Mouse (Mus musculus): ENCODE data around the gene Wap. TPM values are rescaled to one million over a fixed set of nuclear protein-coding genes. Genes with fewer than 3 reads are reported as not detected.

The Wap gene
- polyA plus RNA-seq, 3 experiments from 2014 or later = not detected

DNA sequence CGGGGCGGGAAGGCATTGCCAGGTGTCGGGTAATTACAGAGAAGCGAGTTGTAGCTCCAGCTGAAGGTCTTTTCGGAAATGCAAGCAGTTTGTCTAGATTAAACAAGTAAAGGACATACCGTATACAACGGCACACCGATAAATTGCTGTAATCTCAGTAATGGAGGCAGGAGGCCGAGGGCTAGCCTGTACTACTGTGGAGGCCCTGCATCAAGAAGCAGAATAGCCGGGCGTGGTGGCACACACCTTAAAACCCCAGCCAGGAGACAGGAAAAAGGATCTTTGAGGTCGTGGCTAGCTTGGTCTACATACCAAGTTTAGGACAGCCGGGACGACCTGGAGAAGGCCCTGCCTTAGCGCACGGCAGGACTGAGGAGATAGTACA lies 12.1 kb downstream of the Wap start:
- ATAC-seq = no peak

DNA sequence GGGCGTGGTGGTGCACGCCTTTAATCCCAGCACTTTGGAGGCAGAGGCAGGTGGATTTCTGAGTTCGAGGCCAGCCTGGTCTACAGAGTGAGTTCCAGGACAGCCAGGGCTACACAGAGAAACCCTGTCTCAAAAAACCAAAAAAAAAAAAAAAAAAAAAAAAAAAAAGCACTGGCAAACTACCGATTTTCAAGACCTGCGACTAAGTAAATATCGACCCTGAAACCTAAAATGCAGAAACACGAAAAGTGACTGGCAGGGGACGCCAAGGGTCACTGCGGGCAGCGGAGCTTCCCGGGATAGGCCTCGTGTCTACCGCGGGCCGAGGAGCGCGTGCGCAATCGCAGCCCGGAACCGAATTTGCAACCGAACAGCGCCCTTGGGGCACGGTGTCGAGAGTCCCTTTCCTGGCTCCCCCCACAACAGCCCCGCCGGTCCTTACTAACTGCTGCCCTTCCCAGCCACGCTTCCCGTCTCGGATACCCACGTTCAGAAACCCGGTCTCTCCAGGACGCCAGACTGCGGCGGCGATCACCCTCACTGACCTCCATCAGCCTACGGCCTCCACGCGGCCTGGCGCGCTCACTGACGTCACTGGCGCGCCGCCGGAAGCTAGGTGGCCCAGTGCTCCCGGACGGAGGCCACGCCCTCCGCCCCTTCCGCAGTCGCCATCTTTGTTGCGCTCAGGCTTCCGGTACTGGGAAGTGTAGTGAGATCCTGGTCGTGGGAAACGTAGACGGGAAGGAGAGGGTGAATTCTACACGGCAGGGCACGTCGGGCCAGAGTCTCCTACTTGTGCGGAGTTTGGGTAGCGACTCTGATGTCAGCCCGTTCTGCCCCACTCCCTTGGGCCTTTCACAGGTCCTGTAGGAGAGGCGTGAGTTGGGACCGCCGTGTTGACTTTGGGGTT lies 12.7 kb downstream of the Wap start, which contains the start of gene Tbrg4:
Gene Tbrg4 (minus strand): TSS at position 590 of the 910 bp plus-strand sequence.
- ATAC-seq = peak; percentile 84

DNA sequence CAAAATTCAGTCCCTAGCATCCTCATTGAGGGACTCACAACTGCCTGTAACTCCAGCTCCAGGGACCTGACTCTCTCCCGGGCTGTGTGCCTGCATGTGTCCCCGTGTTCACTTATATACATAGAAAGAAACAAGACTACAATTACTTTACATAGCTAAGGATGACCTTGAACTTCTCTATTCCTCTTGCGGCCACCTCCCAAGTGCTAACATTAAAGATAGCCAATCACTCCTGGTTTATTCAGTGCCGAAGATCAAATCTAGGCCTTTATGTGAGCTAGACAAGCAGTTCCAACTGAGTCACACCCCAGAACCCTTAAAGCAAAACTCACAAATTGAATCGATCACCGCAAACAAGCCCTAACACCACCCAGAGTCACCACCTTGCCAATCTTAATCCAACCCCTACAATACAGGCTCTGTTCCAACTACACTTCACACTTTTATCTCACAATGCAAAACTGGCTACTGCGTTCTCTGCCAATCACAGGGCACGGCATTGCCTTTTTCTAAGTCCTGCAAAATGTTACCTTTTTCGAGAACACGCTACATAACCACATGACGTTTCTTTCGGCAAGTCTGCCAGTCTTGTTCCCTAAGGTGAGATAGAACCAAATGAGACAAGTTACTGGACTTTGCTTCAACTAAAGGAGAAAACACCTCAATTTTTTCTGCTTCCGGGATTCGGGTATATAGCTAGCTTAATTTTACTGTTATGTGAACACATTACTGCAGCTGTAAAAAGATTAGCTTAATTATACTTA lies 13.6 kb downstream of the Wap start:
- ATAC-seq = no peak

DNA sequence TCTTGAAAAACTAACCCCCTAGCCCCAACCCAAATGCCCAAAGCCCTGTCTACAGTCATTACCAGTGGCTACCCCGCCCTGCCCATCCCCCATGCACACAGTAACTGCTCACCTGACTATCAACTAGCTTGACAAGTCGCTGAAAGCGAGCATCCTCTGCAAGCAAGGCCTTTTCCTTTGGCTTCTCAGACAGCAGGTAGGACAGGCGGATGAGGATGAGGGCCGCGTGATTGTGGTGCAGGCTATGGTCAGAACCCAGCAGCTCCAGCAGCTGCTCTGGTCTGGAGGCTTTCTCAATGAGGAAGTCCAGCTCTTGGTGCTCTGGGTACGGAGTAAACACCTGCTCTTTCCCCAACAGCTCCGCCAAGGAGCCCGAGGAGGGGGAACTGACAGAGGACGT lies 14.7 kb downstream of the Wap start:
- ATAC-seq = no peak

DNA sequence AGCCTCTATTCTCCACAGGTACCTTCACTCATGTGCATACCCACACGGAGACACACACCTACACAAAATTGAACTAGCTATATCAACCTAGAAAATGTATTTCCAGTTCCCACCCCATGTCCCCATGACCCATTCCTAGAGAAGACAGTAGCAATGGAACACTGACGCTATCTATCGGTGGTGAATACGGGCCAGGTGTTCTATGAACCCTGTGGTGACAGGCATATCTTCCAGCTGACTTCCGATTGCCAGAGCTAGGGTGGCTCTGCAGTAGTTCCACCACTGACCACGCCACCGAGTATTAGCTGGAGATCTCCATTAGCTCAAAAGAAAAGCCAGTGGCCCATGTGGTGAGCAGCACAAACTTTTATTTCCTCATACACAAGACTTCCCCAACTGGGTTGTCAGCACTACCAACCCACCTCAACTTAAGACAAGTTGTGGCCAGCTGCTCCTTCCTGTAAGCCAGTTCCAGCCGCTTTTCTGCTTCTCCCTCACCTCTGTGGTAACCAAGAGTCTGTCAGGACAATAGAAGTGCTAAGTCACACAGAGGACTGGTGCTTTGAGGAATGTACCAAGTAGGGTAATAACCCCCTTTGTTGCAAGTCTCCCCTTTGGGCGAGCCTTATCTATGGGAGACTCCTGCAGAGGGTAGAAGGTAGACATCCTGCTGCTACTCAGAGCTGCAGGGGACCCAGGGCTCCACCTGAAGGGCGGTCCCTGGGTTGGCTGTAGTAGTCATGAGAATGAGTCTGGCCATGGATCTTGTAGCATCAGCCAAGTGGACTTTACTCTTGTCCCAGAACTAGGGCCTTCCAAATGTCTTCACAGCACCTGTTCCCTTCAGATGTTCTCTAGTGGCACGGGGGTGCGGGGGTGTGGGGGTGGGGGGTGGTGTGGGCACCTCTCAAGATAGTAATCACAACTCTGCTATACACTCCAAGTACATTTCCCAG lies 22.9 kb downstream of the Wap start:
- ATAC-seq = no peak

DNA sequence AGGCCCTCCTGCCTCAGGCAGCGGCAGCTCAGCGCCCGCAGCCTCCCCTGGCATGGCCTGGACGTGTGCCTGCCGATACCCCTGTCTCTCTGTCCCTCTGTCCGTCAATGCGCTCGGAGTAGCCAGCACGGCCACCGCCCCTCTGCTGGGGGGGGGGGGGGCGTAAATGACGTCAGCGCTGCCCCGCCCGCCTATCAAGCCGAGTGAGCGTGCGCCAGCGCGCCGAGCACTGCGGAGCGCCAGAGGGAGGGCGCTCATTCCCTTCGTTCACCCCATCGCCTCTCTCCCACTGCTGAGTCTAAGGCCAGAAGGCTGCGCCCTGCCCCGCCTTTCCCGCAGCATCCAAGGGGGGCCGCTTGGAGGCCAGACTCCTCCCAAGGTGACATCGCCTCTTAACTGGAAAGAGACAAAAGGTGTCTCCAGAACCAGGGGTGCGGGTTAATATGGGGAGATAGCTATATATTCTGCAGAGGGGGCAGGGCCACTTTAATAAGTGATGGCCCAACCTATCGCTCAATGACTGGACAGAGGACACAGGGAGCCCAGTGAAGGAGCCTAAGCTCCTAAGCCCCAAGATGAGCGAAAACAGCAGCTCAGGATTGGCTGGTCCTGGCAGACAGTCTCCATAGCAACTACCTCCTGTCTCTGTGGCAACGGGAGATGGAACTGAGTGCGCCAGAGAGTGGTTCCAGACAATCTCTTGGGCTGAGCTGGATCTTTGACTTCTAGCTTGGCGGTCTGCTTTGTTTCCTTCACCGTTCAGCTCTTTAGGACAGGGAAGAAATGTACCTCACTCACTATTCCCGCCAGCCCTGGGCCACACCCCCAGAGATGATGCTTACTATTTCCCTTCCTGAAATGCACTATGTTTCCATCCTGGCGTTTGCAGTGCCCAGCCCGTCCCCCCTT lies 32.7 kb downstream of the Wap start, which contains the start of gene Nacad:
Gene Nacad (minus strand): TSS at position 563 of the 909 bp plus-strand sequence.
- peak; percentile 17 for ATAC-seq

DNA sequence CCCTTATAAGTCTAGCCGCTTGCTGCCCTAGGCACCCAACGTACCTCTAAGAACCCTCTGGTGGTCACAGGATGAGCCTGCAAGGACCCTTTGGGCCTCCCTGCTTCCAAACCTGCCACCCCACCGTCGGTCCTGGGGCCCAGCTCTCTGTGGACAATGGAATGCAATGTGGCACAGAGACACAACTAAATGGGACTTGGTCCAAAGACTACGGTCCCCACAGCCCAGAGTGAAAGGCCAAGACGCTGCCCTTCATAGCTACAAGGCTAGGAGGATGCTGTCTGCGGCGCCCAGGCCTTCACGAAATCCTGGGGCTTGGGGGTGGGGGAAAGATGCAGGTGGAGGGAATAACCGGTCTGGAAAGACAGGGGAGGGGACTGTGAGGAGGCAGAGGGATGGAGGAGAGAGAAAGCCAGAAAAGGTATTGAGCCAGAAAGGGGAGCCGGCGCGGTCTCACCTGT lies 33.4 kb downstream of the Wap start:
- no peak for ATAC-seq

DNA sequence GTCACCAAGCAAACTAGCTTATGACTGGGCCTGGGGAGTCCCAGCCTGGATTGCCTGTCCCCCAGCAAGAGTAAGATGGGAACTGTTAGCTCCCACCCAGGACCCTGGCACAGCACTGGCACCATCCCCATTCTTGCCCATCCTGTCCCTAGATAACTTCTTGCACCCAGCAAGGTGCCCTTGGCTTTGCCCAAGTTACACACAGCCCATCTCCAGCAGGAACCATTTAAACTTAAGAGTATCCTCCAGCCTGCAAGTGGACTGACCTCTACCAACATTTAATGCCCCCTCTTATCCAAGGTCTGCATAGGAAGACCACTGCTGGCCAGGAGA lies 33.9 kb downstream of the Wap start:
- no peak for ATAC-seq

DNA sequence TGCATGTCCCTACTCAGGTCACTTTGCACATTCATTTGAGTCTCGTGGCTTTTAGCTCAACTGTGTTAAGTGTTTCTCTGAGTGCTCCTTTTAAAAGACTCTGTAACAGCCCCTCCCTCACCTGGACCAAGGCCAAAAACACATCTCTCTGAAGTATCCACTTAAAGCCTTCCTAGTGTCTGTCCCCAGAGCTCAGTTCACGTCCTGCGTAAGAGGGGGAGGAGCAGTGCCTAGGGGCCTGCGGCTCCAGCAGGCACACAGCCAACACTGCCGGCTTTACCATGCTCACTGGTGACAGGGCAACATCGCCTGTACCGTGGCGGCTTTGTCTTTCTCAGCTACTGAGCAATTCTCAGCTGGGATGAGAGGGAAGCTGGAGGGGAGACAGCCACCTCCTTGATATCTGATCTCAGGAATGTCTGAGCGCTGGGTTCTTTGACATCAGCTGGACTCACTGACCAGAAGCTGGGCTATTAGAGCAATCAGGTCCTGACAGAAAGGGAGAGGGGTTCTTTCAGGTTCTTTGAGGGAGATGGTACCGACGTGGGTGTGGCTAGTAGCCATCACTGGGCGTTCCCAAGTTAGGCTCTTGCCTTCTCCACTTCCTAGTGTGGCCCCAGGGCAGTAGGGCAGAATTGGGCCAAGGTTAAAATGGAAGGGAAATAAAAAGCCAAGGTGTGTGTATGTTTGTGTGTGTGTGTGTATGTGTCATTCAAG lies 34.4 kb downstream of the Wap start:
- peak; percentile 41 for ATAC-seq

DNA sequence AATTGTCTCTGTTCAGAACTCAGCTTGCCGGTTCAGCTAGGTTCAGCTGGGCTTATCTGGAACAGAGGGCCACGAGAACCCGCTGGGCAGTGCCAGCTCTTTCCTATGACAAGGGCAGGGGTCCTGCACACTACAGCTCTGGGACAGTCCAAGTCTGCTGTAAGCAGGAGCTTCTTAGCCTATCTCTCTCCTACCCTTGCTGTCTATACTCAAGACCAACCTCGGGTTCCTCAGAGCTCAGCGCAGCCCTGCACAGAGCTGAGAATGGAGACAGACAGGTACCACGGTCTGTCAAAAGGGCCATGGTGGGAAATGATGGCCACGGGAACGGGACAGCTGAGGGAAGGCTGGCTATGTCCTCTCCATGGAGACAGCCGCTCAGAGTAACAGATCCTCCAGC lies 35.2 kb downstream of the Wap start:
- no peak for ATAC-seq

DNA sequence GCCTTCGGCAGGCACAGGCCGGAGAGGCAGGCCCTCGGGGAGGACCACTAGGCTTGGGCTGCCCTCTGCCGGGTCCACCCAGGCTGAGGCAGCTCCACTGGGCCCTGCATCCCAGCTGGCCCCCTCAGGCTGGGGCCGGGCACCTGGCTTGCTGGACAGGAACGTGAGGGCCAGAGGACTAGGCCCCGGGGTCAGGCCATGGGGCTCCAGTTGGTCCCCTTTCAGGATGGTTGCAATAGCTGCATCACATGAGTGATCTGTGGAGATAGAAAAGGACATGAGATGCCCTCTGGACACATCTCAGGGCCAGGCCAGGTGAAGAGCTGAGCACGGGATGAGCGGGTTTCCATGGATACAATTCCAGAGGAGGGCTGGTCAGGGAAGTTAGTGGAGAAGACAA lies 35.8 kb downstream of the Wap start:
- no peak for ATAC-seq

DNA sequence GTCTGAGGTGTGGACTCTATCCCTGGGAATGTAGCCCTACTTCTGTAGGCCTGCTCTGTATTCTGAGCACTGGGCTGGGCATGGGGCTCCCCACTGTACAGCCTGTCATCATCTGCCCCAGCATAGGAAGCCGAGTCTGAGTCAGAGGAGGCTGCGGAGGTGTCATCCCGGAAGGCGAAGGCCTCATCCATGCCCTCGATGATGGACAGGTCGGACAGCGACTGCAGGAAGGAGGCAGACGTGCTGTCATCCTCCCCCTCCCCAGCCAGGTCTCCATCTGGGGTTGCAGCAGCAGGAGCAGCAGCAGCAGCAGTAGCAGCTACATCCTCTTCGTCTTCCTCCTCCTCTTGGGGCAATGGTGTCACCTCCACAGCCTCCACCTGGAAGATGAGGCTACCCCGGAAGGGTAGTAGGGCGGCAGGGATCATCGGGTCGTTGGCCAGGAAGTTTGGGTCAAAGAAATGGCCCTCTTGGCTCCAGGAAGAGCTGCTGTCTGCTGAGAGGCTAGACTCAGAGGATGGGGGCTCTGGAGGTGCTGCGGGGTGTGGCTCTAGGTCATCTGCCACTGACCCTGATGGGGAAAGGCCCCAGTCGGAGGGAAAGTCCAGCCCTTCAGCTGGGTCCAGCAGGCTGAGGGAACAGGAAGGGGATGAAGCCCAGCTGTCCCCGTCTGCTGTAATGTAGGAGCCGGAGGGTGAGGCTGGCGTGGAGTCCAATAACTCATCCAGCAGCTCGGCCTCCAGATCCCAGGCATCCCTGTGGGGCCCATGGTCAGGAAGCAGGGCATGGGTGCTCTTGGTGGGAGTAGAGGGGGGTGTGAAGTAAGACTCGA lies 36.6 kb downstream of the Wap start:
- ATAC-seq = no peak

DNA sequence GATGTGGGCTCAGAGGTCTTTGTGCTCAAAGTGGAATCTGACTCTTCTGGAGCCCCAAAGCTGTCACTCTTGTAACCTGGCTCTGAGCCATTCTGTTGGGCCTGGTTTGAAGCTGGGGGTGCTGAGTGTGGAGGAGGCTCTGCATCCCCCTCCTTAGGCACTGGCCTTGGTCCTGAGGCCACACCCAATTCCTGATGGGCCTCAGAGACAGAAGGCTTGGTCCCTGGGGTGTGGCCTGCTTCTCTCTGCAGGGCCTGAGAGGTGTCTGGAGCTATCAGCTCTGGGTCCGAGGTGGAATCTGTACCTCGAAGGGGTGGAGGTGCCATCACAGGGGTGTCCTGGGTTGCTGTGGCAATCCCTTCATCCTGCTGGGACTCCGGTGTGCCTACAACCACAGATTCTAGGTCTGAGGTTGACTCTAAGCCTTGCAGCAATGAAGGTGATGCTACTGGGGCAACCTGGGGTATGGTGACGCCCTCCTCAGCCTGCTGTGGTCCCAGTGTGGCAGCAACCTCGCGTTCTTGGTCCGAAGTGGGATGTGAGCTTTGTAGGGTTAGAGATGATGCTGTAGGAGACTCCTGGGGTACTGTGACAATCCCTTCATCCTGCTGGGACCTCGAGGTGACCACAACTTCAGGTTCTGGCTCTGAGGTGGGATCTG lies 38.0 kb downstream of the Wap start:
- ATAC-seq = no peak

DNA sequence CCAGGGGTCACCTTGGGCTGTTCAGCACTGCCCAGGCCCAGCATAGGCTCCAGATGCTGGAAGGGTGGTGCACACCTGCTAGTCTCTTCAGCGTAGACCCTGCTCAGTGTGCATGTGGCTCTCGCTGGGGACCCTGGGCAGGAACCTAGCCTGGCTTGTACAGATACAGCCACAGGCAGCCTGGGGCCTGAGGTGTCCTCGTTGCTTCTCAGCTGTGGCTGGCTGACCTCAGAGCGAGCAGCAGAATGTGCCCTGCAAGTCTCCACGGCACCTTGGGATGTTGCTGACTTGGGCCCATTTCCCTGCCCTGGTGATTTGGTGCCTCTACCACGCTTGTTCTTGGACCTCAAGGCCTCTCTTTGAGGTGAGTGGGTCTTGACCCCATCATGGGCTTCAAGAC lies 38.6 kb downstream of the Wap start:
- no peak for ATAC-seq

DNA sequence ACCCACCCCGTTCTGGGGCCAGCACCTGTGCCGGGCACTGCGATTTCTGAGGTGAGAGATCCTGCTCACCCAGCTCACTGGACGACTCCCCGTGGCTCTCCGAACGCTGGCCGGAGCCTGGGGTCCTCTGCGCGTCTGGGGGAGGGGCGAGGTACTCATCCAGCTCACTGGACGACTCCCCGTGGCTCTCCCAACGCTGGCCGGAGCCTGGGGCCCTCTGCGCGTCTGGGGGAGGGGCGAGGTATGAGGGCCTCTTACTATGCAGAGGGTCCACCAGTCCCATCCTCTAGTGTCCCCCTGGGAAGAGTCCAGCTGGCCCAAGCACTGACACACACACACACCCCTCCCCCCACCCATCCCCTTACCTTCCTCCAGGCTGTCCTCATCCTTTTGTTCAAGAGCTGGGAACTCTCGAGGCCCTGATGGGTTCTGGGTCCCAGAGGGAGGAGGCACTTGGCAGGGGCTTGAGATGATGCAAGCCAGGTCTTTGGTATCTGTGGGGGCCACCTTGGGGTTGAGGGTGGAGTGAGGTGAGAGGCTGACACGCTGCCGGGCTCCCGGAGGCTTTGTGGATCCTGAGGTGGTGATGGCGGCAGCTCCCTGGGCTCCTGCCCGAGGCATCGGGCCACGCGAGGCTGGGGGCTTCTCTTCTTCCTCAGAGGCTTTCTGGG lies 39.3 kb downstream of the Wap start:
- ATAC-seq = no peak

DNA sequence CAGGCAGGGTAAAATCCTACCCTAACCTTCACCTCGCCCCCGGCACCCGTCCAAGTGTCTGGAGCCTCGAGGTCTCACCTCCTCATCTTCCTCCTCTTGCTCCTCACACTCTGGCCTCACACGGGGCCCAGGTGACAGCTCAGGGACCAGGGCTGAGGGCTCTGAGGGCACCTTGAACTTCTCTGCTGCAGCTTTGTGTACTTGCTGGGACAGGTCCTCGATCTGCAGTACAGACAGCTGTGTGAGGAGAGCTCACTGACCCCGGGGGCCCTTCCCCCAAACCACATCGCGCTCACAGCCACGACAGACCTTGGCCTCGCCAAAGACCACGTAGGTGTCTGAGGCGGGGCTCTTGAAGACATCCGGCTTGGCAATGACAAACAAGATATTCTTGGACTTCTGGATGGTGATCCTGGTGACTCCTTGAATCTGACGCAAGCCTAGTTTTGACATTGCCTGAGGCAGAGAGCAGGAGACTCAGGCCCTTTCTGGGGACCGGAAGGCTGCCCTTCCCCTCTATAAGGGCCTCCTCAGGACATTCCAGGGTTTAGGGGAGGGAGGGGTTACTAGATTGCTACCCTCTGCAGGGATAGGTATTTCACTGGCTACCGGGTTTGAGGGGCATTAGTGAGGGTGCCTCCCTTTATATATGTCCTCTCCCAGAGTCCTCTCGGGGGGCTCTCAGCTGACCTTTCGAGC lies 40.1 kb downstream of the Wap start:
- no peak for ATAC-seq

DNA sequence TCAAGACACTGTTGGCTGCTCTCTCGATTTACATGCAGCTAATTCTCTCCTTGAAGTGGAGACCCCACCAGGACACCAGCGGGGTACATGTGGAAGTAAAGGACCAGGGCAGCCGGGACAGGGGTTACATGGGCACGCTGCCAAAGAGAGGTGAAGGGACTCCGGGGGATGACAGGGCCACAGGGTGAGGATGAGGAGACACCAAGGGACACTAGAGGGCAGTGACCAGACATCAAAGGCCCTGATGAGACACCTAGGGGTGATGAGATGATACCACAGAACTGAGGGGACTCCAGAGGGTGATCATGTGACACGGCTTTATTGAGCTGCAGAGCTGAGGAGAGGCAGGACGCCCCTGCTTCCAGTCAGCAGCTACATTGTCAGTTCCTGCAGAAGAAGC lies 40.9 kb downstream of the Wap start:
- no peak for ATAC-seq

DNA sequence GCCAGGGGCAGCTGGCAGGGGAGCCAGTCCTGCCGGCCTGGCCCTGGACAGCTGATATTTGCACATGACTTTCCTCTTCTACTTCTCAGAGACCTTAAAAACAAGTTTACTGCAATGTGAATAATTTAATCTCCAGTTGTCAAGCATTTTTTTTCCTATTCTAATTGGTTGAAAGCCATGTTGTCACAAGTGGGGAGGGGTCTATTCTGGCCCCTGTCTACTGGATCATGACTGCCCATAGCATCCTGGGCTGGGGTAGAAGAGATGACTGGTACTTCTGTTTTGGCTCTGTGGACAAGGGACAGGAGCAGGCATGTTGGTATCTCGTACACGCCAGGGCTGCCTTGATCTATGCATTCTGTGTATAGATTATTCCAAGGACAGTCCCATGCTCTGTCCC lies 41.8 kb downstream of the Wap start:
- ATAC-seq = no peak
